Mouse (Mus musculus) gastrocnemius, postnatal 4 days (tissue): ENCODE data around the gene Pigb. TPM values are rescaled to one million over a fixed set of nuclear protein-coding genes. Genes with fewer than 3 reads are reported as not detected.
"Not testable (repeated sequence)": the region's sequence is repeated elsewhere in the genome, so short reads cannot be mapped to it uniquely, and the experiment has no call there.

Experiments used
- DNase-seq, 2 experiments: peaks; one replicate each; pipeline ENCODE4 v3.0.0; 2021 to 2022; ENCODE audit warnings: low spot score in 2 of 2, mixed read lengths in 2 of 2
- long read RNA-seq, 2 experiments: library from polyadenylated mRNA; stranded (forward); transcript quantifications; one replicate each; pipeline ENCODE4 v2.0.0; 2021
- total RNA-seq, 2 experiments: library from RNA; stranded (reverse); gene quantifications; 2 replicates each; pipeline ENCODE4 v1.2.3; 2021

The Pigb gene
- total RNA-seq = 1 to 10 TPM; 6.7 to 7.0 TPM
- long read RNA-seq, experiment 1, partial matches to known transcripts = 0 of 1 reads
- long read RNA-seq, experiment 1, other reads (novel, unspliced or antisense) = 0 of 1 reads
- long read RNA-seq, experiment 2, partial matches to known transcripts = 2 of 5 reads
- long read RNA-seq, experiment 2, other reads (novel, unspliced or antisense) = 2 of 5 reads

- no peak for DNase-seq
These were observed at the start of gene Pigb for GRCm38 (mm10) chr9:73040080-73040479. Gene Pigb, minus strand, starts transcription at chr9:73040378.

DNA sequence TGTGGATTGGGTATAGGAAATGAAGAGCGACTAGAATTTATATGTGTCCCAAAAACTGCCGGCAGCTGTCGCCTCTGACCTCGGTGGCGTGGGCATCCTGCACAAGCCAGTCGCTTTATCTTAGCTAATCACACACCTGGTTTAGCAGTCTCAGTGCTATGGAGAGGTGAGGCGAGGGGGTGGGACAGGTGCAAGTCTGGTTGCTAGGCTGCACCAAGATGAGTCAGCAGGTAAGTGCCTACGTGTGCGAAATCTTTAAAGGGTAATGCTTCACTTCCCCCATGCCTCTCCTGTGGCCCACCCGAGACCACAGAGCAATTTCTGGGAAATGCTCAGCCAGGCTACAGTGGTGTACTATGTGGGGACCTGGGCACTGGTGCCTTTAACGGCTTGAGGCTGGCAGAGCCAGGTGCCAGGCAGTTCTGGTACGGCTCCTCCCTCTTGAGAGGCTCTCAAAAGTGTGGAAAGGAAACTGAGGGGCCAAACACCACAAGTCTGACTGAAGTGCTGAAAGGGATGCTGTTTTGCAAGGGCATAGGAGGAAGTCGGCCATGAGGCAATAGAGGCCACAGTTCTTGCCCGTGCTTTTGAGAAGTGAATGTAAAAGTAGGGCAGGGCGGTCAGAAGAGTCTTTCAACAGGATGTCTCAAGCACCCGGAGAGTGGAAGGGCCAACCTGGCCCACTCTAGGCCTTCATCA is 49.2 kb upstream of the Pigb start:
- no peak for DNase-seq

DNA sequence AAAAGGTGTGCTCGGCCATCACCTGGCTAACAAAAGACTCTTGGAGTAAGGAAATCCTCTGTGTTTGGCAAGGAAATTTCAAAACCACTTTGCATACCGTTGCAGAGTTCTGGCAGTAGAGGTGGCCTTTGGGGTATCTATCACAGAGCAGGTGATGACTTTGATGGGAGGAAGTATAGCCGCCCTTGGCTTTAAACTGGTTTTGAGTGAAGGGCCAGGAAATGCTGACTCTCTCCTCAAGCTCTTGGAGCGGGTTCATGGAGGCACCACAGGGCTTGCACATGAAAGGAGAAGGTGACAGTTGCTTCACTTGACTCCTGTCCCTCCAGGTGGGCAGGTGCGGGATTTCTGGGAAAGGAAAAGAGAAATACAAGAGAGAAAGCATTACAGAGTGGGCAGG is 47.4 kb upstream of the Pigb start:
- no peak for DNase-seq

GRCm38 (mm10) chr9:73087121-73087520 is 46.9 kb upstream of the Pigb start:
- DNase-seq = no peak

- no peak for DNase-seq
These were observed 45.7 kb upstream of the Pigb start for GRCm38 (mm10) chr9:73085845-73086244.

DNA sequence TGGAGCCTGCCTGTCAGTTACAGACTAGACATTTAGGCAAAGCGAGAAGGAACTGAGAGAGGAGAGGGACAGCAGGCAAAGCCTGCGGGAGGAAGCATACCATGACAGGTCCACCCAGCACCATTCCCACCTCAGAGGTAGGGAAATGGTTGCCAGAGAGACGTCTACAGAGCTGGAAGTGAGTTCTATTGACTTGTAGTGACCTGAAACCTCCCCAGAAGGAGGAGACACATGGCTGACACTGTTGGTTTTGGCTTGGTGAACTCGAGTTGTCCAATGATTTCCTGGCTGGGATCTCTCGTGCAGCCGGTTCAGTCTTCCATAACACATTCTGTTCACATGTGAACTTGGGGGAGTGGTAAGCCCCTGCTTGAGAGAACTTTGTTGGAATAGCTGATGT is 43.8 kb upstream of the Pigb start:
- DNase-seq = no peak

- DNase-seq = no peak
These were observed 42.3 kb upstream of the Pigb start for GRCm38 (mm10) chr9:73082291-73083000.

DNA sequence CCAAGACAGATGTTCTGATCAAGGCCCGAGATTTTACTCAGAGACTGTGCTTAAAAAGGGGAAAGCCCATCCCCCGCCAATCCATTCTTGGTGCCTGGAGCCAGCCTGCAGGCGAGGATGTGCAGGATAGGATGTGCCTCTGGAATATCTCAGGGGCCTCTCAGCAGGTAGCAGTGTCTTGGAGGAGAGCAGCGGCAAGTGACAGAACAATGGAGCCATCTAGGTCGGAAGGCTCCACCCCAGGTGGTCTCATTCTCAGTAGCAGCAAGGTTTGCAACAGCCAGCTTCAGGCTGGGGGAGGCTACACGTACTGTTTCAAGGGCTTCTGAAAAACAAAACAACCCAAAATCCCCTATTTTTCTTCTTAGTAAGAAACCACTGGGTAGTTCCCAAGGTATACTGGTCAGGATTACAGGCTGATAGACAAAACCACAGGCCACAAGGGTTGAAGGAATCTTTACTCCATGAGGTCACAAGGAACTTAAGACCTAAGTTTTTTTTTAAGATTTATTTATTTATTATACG is 39.7 kb upstream of the Pigb start:
- no peak for DNase-seq

DNA sequence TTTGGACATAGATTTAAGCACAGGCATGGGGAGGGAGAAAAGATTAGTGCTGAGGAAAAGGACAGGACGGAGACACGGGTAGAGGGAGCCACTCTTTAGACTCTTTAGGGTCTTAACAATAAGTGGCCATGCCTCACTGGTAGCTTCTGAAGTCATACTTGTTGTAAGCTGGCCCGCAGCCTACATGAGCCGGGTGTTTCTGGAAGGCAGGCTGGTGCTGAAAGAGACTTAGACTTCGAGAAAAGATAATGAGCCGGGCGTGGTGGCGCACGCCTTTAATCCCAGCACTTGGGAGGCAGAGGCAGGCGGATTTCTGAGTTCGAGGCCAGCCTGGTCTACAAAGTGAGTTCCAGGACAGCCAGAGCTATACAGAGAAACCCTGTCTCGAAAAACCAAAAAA is 39.2 kb upstream of the Pigb start:
- DNase-seq = not testable (repeated sequence)

DNA sequence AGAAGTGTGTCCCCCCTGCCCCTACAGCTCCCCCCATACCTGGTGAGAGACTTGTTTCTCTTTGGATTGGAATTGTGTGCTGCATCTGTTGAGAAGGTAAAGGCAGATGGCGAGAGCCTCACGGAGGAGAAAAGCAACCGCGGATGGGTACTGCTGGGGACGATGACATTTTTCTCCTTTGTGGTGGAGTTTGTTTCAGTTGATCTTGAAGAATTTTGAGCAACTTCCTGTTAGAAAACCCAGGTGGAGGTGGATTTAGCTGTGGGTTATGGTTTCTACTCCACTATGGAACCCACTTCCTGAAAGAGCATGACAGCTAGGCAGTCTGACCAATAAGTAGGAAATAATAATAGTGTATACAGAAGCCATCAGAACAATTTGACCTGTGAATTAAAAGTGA is 33.0 kb upstream of the Pigb start:
- no peak for DNase-seq

DNA sequence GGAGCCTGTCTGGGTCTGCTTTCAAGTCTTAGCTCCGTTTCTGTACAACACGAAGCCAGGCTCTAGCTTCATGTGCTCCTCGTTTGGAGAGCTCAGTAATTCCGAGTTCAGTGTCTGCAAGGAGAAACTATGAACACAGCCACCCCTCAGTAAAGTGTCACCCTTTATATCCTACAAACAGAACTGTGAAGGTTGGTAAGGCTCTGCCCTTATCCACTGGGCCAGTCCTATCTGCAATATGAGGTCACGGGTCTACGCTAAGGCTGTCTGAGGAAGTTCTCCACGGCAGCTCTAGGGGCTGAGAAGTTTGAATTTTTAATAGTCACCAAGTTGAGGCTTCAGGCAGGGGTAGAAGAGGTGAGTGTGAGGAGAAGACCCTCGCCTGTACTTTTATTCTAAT is 32.2 kb upstream of the Pigb start:
- DNase-seq = no peak

GRCm38 (mm10) chr9:73070971-73071659 is 30.9 kb upstream of the Pigb start:
- DNase-seq = no peak

GRCm38 (mm10) chr9:73068688-73069087 is 28.5 kb upstream of the Pigb start:
- DNase-seq = no peak

DNA sequence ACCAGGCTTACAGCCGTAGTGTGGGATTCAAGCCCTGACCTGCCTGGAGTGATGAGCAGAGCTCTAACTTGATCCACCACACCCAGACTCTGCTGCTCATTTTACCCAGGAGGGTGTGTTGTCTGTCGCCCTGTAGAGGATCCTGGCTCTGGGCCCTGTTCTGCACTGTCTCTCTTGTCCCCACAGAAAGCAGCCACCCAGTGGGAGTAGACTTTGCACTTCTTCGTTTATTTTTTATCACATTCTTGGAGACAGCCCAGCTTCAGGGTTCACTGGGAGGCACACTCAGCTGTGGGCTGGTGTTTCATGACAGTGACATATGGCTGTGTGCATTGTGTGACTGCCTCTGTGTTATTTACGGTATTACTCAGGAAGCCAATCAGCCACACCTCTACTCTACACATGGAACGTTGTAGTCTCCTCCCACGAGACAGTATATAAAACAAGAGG is 28.1 kb upstream of the Pigb start:
- no peak for DNase-seq

DNA sequence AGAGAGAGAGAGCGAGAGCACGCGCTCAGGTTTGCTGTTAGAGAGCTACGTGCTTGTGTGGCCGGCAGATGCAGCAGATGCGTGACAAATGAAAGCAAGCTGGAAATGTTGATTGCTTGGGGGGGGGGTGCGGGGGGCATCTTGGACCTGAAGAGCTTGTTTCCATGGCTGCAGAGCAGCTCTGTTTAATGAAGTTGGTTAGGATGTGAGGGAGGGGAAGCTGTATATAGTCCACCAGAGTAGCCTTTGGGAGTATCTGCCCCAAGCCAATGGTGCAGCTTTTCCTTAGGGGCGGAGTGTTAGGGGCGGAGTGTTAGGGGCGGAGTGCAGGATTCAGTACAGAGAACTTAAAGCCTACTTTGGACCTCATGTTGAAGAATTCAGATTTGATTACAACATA is 26.9 kb upstream of the Pigb start:
- DNase-seq = no peak

DNA sequence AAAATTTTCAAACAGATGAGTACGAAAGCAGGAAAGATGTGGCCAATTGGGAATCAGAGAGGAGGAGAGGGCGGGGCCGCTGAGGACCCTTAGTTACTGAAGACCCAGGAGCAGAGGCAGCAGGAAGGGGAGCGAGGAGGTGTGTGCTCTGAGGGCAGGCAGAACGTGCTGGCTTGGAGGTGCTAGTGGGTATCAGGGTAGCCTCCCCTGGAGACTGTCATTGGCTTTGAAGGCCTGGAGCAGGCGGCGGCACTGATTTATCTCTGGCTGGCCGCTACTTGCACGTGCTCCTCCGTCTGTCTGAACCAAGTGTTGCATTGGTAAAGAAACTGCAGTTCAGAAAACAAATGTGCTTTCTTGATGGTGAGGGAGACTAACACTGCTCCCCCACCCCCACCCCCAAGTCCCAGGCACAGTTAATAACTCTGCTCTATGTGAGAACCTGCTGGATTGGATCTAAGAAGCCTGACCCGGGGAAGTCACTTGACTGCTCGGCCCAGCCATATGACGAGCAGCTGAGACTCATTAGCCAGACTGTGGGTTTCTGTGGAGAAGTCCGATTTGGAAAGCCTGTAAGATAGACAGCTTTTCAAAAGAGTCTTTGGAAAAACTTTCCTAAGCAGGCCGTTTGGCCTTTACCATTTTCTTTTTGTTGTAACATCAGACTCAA is 23.6 kb upstream of the Pigb start:
- no peak for DNase-seq

- no peak for DNase-seq
These were observed 19.0 kb upstream of the Pigb start for GRCm38 (mm10) chr9:73059224-73059623.

DNA sequence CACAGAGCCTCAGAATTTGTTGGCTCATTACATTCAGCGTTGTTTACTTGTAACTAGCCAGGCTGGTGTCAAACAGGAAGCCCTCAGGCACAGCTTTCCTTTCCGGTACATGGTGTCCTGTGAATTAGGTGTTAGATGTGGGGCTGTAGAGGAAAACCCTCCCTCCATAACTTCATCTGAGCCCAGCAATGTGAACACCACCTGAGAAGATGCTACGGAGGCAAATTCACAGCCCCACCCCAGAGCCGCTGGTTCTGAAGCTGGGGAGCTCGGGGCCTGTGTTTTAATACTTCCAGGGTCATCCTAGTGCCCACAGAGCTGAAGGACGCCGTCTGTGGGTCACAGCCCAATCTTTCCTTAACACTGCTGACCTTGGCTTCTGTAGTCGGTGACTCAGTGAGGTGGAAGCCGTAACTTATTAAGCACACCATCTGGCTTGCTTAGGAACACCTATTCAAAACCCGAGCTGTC is 15.3 kb upstream of the Pigb start:
- no peak for DNase-seq

DNA sequence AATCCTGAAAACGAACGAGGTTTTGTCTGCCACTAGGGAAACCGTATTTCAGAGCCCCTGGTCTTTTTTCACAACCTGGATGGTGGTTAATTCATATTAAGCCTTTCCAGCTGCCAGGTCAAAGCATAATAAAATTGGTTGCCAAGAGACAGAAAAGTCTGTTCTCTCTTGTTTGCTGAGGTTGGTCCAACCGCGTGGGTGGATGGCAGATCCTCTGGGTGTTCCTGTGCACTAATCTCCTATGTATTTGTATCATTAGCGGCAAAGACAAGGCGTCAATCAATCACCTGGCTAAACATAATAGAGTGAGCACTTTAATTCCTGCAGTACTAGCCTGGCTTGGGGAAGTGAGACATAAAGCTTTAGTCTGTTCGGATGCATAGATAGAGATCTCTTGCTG is 10.4 kb upstream of the Pigb start:
- no peak for DNase-seq

GRCm38 (mm10) chr9:73049833-73050232 is 9.7 kb upstream of the Pigb start:
- no peak for DNase-seq

DNA sequence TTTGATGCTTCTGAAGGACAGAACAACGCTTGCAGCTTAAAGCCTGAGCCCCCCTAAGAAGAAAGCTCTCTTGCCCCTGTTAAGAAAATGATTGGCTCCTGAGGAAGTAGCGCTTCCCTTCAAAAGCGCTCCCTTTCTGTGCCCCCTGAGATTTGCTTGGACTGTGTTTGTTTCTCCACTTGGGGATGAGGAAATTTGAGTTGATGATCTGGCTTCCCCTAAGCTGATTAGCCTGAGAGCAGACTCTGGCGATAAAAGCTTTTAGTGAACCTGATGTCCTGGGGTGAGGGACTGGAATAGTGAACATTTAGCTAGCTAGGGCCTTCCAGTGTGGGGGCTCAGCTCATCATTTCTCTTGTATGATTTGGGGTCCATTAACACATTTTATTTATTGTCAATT is 8.7 kb upstream of the Pigb start:
- DNase-seq = no peak
